Mouse (Mus musculus) testis, postnatal 10 days (tissue): ENCODE results near the gene Spag4.

Source experiments
- DNase-seq: peaks from one replicate; pipeline ENCODE4 v3.0.0; 2021; ENCODE audit warnings: low spot score

Gene Spag4

GRCm38 (mm10) chr2:156065099-156066041 is at the start of gene Spag4:
TSS of gene Spag4 (plus strand) at chr2:156065175.
- peak; percentile 90 for DNase-seq

DNA sequence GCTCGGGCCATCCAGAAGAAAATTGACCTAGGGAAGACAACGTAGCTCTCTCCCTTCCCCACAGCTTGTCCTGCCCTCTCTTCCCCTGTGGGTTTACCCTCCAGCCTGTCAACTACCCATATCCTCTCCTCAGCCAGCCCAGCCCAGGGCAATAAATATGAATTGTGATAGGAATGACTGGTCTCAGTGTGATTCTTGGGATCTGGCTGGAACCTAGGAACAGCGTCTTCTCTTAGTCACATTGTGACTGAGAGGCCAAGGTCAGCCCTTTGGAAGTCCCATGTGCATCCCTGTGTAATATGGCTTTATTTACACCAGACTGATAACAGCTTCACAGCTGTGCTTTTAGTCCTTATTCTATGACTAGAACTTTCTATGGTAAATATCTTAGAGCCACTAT is 46.9 kb upstream of the Spag4 start:
- DNase-seq = no peak

- DNase-seq = no peak
Observed at GRCm38 (mm10) chr2:156021219-156021618, 43.8 kb upstream of the Spag4 start.

- no peak for DNase-seq
Observed at GRCm38 (mm10) chr2:156021765-156022164, 43.2 kb upstream of the Spag4 start.

GRCm38 (mm10) chr2:156025482-156025881 is 39.5 kb upstream of the Spag4 start:
- DNase-seq = no peak

- DNase-seq = no peak
Observed at GRCm38 (mm10) chr2:156039390-156039789, 25.6 kb upstream of the Spag4 start.

DNA sequence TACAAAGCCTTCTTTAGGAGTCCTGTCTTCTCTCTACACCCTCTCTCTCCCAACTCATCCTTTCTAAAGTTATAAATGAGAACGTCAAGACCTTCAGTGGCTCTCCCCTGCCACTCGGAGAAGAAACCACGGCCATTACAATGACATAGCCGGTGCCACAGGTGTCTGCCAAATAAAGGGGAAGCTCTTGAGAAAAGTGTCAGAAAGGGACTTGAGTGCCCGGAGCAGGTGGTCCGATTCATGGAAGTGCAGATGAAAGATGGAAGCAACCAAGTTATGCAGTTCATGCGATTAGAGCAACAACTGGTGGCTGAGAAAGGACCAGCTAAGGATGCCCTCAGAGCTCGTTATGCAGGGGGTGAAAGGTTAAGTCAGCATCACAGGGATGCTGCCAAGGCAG is 22.1 kb upstream of the Spag4 start:
- no peak for DNase-seq

DNA sequence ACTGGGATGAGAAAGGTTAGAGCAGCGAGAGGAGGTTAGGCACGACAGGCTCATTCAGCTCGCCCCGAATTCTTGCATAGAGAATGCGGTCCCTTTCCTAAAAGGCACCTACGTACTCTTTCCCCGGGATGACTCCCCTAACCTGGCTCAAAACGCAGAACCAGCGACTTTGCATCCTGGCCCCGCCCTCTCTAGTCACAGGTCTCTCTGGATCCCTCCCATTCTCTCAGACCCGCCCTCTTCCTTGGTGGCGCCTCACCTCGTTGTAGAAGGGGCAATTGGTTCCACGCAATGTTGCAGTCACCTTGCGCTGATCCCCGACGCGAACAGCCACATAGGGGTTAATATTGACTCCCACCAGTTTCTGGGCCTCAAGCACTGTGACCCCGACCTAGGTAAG is 17.0 kb upstream of the Spag4 start:
- DNase-seq = no peak

GRCm38 (mm10) chr2:156052816-156053215 is 12.2 kb upstream of the Spag4 start, which contains the start of gene Fer1l4:
TSS of gene Fer1l4 (minus strand) at chr2:156052947.
- DNase-seq = no peak

DNA sequence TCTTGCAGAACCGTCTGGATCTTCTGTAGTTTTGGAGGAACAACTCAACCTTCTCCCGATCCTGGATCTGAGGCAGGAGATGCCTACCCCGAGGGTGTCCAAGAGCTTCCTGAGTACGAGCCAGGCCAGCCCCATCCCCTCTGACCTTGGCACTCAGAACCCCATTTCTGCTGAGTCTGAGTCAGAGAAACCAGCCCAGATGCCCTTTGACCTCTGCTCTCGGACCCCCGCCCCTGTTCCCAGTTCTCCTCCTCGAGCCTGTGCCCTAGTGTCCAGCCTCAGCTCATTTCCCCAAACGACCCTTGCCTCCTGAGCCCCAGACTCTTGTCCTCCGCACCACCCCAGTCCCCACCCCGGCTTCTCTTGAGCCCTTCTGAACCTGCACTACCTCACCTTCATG is 1.2 kb downstream of the Spag4 start:
- no peak for DNase-seq

DNA sequence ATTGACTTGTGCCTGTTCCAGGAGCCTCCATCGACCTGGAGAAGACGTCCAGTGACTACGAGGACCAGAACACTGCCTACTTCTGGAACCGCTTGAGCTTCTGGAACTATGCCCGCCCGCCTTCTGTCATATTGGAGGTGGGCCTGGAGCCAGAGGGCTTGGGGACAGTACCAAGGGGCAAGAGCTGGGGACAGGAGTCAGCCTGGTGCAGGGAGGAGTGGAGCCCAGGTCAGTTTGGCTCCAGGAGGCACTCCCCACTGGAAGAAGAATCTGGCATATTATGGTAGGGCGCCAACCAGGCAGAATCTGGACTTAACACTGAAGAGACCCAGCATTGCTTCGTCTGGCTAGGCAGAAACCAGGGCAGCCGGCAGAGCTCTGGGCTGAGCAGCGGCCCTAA is 2.9 kb downstream of the Spag4 start:
- peak; percentile 47 for DNase-seq

GRCm38 (mm10) chr2:156071236-156071635 is 6.3 kb downstream of the Spag4 start:
- no peak for DNase-seq

DNA sequence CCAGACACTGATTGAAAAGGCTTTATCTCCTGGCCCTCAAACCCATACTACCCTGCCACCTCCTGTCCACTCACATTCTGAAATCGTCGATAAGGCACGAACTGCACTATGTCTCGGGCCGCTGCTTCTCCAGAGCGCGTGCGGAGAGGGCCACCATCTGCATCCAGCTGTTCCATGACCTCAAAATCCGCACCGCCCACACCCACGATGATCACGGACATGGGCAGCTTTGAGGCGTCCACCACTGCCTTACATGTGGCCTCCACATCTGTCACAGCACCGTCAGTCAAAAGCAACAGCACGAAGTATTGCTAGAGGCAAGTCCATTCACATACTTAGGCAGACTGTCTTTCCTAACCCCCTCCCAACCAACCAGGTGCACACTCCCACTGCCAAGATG is 8.8 kb downstream of the Spag4 start:
- peak; percentile 61 for DNase-seq

- DNase-seq = no peak
Observed at GRCm38 (mm10) chr2:156077461-156077860, 12.5 kb downstream of the Spag4 start.

DNA sequence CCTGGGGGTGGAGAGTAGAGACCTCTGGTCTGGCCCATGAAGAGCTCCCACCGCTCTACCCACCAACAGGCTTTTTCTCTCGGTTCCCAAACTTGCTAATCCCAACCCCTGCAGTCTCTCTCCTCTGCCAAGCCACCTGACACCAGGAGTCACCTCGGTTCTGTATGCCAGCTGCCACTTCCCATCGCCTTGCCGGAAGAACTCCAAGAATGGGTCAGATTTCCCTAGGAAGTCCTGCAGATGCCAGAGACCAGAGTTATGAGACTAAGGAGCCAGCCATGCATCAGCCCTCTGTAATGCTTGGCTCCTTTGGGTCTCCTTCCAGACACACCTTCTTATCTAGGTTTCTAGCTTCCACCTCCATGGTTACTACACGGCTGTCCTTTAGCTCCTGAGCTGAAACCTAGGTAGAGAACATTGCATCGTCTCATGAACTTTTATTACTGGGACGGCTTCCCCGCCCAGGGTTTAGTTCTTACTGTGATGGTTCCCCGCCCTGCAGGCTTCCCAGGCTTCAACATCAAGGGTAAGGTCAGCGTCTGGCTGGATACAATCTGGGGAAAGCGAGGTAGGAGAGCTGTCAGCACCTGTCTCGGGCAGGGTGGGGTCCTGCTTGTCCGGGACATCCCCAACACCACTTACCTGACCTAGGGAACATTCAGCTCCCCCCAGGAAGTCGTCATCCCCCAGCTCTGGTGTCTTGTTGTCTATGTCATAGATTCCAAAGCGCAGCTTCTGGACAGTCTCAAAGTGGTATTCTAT is 13.6 kb downstream of the Spag4 start:
- no peak for DNase-seq

DNA sequence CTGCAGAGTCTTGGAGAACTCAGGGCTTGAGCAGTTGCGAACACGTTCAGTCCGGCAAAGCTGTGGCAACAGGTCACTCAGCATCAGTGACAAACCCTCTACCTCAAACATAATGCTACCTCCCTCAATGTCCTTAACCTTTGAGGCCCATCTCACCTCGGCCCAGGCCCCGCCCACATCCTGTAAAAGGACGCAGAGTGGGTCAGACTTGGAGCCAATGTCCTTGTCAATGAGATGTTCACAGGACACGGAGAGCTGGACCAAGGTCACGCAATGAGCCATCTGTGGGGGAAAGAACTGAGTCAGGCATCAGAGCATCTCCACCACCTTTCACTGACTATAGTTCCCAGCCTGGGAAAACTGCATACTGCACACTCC is 14.2 kb downstream of the Spag4 start:
- DNase-seq = no peak

GRCm38 (mm10) chr2:156079674-156080073 is 14.7 kb downstream of the Spag4 start:
- no peak for DNase-seq

DNA sequence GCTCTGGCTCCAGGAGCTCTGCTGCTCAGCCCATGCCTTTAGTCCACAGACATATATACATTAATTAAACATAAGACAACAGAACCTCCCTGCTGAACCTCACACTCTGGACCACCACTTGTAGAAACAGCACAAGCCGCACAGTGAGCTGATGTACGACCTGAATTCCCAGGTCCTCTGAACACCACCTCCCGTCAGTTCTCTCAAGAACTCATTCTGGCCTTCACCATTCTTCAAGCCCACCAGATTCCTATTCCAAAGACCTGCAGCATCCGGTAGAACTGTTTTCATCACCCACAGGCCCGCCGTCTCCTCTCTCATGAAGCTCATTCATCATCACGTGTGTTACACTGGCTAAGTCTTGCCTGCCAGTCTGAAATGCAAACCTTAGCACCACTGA is 15.4 kb downstream of the Spag4 start:
- no peak for DNase-seq

DNA sequence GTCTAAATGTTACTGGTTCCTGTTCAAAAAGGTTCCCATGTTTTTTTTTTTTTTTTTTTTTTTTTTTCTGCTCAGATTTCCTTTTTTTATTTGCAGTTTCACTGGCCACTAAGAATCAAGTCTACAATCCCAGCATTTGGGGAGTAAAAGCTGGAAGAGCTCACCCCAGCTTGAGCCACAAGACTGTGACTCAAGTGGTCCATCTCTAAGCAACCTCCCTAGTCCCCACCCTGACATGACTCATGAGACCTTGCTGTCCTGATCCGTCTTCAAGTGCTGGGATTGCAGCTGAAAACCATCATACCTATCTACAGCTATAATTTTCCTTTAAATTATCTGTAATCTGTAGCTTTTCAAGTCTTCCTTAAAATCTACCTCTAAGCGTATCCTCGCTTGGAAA is 19.6 kb downstream of the Spag4 start:
- no peak for DNase-seq

DNA sequence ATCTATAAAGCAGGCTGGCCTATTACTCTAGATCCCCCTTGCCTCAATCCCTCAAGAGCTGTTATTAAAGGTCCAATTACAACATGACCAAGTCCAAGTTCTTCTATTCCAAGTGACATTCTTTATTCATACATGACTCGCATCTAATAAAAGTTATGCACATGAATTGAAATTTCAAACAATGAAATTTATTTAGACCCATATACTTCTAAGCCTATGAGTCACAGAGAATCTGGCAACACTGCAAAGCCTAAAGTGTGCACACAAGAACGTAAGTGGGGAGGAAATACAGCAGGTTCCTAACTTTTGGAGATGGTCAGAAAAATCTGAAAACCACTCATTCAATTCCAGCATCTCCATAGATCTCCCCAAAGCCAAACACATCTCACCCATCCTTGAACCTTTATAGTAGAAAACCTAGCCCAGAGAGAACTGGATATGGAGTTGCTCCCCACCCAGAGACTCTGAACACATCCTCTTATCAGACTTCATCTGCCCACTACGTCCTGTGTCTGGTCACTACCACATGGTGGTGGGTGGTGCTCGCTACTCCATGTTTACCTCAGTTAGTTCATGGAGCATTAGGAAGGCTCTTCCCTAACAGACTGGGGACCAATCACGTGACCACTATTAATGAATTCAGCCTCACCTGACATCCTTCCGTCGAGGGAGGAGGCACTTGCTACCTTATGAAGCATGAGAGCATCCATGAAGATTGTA is 22.6 kb downstream of the Spag4 start:
- DNase-seq = no peak

GRCm38 (mm10) chr2:156089799-156090198 is 24.8 kb downstream of the Spag4 start:
- no peak for DNase-seq

DNA sequence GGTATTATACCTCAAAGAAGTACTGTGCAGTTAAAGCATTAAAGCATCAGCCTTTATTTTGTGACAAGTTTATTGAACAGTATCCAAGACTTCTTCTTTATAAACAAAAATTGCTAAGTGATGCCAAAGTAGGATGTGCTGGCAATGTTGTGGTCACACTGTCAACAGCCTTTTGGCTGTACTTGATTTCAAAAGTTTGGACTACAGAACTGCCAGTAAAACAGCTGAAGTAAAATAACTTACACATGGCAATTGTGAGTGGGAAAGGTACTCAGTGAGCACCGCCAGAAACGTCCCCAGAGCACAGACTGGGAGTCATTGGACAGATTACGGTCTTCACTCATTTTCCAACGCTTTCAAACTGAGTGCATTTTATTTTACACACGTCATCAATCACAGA is 27.0 kb downstream of the Spag4 start:
- DNase-seq = no peak
